Mouse (Mus musculus): ENCODE measurements around the gene Auts2.

Gene Auts2

DNA sequence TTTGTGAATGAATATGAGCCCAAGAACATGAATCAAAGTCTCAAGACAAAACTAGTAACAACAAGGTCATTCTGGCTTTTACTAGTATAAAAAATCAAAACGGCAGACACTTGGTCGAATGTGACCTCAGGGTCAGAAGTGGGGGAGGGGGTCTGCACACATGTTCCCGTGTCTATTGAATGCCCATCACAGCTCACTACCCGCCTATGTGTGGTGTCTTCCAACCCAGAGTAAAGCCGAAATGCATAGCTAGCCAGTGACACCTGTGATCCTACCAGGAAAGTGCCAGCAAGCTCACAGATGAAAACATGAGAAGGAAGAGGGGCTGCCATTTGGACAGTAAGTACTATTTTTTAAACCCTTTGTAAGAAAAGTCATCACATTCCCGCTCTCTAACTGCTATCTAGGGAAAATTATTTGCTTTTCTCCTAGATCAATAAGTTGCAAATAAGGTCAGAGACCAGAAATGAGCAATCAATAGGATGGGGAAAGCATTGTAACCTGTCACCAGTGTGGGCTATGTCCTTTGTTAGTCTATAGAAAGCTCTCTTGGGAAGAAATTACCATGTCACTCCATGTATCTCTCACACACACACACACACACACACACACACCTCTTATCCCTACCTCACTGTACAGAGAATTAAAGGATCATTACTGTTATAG lies 94.6 kb downstream of the Auts2 start:
- DNase-seq (ENCODE audit: low read depth, low spot score), result no peak

DNA sequence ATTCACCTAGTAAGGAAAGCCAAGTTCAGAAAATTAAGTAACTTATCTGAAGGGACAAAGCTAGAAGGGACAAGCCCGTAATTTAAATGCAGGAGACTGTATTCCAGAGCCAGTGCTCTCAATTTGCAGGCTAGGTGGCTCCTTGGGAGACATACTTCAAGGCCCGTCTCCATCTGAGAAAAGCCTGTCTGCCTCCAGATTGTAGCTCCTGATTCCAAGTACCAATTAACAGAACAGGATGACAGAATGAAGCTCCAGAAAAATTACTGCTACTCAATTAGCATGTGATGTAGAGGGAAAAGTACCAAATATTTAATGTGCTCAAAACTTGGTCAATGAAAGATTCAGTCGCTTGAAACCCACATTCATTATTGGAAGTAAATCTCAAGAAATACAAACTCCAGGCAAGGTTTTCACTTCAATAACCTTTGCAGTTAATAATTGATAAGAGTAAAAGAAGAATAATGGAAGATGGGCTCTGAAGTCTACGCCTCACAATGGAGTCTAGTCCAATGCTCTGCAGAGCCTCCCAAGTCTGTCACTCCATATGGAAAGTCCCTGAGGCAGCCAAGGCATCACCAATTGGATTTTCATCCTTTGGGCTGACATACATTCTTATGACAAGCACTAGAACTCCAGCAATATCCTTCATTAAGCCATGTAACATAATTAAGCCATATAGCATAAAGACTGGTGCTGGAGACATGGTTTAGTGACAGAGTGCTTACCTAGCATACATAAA lies 97.8 kb downstream of the Auts2 start:
- DNase-seq (ENCODE audit: low read depth, low spot score), result no peak

DNA sequence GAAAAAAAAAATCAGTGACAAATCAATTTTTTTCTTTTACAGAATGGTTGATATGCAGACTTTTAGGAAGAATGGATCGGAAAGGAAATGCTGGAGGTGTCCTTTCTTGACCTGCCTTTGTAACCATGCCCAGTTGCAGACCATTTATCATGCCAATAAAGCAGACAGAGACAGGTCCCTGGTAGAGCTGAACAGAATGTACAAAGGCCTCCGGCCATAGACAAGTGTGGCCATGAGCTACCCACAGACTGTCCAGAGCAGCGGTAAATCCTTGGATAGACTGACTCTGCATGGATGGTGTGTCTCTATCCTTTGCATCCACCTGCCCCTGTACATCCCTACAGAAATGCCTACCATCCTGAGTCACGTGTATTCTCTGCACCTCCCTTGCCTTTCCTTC lies 100.2 kb downstream of the Auts2 start:
- DNase-seq (ENCODE audit: low read depth, low spot score), result no peak

DNA sequence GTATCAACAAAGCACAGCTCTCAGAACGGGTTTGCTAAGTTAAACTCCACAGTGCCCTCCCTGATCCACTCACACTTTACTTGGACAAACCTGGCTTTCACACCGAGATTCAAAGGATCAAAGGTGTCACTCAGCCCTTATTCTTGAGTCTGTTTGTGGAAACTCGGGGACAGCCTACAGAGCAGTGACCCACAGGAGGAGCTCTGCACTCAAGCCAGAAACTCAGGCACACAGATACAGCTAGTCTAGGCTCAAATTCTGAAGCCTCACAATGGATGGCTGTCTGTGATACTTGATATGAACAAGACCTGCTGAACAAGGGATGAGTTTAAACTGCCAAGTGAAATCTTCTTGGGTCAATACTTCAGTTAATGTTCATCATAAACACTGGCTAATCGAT lies 104.7 kb downstream of the Auts2 start:
- no peak for DNase-seq (ENCODE audit: low read depth, low spot score)

DNA sequence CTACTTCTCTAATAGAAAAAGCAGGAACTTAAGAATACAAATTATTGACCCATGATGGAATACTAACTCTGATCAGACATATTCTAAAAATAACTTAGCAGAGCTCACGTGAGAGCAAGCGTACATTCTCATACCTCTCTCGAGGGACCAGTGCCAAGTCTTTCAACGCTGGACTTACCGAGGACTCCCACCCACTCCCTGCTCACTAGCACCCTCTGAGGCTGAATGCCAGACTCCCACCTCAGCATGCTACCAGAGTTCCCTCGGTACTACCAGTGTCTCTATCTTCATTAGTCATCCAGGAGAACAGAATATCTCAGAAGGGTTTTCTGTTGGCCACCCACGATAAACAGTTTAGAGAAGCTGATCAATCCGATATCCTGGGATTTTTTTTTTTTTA lies 105.2 kb downstream of the Auts2 start:
- no peak for DNase-seq (ENCODE audit: low read depth, low spot score)

DNA sequence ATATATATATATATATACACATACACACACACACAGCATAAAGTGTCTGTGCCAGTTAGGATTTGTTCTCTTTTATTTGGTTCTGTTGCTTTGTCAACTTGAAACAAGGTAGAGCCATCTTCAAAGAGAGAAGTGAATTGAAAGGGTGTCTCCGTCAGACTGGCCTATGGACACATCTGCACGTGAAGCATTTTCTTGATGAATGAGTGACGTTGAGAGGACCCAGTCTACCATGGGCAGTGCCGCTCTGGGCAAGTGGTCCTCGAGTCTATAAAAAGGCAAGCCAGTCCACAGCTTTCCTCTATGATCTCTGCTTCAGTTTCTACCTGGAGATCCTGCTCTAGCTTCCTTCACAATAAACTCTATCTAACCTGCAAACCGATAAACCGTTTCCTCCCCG lies 105.7 kb downstream of the Auts2 start:
- no peak for DNase-seq (ENCODE audit: low read depth, low spot score)

DNA sequence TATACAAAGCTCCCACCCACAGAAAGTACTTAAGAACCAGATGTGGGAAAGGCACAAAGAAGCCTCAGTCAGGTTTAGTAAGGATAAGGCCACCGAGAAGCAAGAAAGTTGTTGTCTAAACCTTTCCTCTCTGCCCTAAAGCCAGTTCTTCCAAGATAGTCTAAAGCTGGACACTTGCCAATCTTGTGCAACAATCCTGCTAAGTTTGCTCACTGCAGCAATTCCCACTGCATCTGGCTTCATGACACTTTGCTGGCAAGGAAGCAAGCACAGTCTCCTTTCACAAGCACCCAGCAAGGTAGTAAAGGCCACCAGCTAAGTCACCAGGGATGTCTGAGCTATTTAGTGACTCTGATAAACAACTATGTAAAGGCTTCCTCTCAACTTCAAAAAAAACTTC lies 106.2 kb downstream of the Auts2 start:
- DNase-seq (ENCODE audit: low read depth, low spot score), result no peak

DNA sequence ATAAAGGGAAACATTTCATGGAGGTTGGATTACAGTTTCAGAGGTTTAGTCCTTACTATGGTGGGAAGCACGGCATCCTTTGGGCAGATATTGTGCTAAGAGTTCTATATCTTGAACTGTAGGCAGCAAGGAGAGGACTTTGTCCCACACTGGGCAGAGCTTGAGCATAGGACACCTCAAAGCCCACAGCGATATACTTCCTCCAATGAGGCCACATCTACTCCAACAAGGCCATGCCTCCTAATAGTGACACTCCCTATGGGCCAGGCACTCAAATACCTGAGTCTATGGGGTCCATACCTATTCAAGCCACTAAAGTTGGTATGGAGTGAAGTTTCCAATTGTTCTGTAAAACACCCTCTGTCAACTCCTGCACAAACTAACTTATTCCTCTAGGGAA lies 106.7 kb downstream of the Auts2 start:
- DNase-seq (ENCODE audit: low read depth, low spot score), result no peak

DNA sequence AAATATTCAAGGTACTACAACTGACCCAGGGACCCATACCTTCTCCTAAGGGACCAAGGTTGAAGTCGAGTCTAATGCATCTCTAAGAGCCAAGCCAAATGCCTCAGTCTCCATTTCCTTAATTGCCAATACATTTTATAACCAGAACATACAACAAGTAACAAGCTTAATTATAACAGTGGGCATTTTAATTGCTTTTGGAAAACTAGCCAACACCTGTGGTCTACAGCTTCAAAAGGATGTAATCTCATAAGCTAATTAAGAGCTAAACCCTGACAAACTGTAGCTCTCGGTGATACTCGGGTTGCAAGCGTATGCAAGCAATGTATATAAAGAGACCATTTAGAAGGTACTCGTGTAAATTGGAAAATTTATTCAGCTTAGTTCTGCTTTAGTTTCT lies 107.7 kb downstream of the Auts2 start:
- no peak for DNase-seq (ENCODE audit: low read depth, low spot score)

DNA sequence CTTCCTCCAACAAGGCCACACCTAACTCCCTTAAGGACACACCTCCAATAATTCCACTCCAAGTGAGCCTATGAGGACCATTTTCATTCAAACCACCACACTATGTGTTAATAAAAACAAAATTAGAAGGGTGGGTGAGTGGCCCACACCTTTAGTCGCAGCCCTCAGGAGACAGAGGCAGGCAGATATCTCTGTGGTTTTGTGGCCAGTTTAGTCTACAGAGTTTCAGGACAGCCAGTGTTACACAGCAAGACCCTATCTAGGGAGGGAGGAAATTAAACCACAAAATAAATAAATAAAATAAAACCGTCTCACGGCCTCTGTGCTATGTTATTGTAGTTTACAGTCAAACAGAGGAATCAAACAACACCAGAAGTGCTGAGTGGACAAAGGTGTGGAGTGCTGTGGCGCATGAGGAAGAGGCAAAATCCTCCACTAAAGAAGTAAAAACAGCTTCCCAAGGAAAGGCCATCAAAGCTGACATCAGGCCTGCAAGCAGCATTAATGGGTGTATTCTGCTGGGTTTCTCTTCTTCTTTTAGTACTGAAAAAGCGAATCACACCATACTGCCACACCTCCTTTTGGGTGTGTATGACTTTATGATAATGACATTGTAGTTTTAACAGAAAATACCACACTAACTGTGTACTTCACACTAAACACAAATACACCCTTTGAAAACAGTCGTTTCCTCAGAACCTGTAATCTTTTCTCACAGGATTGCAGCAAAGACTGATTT lies 109.6 kb downstream of the Auts2 start:
- no peak for DNase-seq (ENCODE audit: low read depth, low spot score)

DNA sequence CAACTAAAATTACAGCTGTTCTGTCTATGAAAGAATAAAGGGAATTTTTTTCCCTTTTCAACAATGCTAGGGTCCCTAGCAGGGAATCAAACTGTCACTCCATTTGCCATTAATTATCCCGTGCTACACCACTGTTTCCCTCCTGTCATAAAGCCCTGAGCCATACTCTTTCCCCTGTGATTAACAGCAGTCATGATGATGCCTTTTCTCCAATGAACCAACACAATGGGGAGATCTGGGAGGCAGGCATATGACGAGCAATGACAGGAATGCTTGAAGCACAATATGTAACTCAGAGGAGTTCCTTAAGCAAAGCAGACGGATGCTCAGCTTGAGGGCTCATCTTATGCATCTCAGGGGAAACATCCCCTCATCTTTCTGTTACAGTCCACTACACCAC lies 113.8 kb downstream of the Auts2 start:
- DNase-seq (ENCODE audit: low read depth, low spot score), result no peak

DNA sequence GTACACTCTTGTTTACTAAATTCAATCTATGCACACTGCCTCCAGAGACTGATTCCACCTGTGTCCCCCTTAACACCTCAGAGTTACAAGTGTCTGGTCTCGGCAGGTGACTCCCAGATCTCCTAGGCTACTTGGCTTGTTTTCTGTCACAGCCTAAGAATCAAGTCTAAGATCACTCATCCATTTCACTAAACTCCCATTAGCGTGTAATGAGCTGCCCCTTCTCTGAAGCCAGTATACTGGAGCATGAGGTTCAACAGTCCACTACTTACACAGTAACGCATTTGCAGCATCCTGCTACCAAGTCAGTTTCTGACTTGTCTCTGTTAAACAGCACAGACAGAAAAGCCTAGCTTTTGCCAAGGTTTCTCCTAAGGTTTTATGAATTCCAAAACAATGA lies 116.8 kb downstream of the Auts2 start:
- DNase-seq (ENCODE audit: low read depth, low spot score), result no peak

DNA sequence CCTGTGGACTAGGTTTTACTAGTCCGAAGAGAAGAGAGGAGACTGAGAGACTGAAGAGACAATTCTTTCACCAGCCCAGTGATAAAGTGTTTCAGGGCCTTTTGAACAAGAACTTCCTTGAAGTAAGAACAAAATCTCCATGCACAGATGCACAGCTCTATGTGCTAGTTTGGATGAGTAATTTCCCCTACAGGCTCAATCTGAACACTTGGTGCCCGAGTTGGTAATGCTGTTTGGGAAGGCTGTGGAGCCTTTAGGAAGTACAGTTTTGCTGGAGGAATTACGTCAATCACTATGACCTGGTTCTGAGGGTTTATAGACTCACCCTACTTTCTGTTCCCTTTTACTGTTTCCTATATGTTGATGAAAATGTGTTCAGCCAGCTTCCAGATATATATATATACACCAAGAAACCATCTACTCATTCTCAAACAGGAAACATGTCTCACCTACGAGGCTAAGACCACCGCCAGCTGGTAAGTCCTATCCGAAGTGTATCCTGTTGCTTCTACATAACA lies 117.3 kb downstream of the Auts2 start:
- no peak for DNase-seq (ENCODE audit: low read depth, low spot score)

DNA sequence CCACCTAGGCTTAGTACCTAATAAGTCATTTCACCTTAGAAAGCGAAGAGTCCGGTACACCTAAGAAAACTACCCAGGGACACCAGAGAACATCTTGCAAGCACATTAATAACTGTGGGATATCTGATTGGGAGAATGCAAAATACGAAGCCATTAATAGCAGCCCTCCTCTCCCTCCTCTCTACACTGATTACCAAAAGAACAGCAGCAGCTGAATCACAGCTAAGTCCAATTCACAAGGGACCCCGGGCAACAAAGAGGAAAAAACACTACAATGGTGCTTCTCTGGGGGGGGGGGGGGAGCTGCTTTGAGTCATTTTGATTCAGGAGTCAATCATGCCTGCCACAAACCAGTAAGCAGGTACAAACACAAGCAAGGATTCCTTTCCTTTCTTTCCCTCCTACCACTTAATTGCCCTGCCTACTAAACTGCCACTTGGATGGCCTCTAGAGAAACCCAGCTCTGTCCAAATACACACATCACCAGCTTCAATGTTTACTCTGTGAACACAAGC lies 132.7 kb downstream of the Auts2 start:
- DNase-seq (ENCODE audit: low read depth, low spot score), result no peak

DNA sequence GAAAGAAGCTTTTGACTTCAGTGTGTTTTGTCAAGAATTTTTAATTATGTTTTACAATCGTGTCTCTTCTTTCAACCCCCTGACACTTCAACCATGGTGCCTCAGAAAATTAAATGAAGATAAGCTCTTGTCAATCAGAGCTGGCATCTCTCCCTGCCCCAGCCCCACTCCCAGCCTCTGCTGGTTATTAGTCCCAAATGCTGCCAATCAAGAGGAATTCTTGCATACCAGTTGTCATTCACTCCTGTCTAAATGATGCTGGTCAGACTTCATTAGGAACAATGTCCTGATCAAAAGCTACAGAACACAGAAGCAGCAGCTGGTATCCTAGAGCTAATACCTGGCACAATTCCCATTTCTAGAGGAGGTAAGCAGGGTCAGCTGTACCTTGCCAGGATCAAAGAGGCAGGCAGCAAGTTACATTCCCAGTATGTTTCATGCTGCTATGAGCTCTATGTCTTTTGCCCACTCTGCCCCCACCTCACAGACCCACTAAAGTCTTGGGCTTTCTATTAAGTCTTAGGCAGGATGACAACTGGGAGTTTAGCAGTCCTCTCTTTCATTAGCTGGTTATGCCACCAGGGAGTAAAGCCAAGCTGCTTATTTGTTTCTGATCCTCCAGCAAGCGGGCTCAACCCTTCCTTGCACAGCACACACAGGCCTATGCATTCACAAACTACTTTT lies 134.1 kb downstream of the Auts2 start:
- no peak for DNase-seq (ENCODE audit: low read depth, low spot score)

DNA sequence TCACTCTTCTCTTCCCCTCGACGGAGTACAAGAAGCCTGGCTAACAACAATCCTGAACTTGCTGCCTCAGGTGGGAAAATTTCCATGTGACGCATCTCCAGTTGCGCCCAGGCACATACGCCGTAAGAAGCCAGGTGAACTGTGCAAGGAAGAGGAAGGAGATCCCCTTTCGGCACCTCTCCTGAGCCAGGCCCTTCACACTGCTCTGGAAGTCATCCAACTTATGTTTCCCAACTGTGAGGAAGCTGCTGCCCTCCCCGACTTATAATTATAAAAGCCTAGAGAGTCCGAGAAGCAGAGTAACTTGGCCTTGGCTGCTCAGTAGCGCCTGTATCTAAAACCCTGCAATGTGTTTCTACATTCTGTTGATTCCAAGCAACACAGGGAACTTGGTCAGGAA lies 142.6 kb downstream of the Auts2 start:
- no peak for DNase-seq (ENCODE audit: low read depth, low spot score)

DNA sequence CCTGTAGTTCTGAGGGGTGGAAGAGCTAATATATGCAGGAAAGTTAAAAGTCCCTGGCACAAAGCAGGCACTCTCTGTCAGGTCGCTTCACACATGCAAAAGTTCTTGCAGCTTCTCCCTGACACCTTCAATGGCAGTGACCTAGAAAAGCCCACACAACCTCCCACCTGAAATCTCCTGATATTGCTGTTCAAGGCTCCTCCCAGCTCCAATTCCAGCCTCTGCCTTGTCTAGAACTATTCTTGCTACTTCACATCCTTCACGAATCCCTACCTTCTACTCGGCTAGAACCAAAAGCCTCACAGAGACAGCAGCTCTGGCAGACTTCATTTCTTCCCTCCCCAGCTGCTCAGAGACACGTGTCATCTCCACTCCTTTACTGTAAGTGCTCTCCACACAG lies 143.7 kb downstream of the Auts2 start:
- no peak for DNase-seq (ENCODE audit: low read depth, low spot score)

DNA sequence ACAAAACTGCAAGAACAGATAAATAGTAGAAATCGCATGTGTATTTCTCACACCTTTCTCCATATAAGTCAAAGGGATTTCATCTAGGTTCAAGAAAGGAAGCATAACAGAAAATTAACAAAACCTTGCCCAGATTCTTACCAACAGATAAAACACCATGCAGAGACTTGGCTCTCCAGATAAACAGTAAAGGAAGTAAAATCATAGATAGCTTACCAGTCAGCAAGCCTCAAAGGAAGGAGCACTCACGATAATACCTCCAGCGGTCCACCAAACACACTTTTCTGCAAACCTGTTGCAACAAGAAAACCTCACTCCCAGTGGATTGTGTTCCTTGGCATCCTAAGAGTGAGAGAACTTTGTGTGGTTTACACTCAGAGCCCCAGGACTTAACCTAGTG lies 147.2 kb downstream of the Auts2 start:
- no peak for DNase-seq (ENCODE audit: low read depth, low spot score)

DNA sequence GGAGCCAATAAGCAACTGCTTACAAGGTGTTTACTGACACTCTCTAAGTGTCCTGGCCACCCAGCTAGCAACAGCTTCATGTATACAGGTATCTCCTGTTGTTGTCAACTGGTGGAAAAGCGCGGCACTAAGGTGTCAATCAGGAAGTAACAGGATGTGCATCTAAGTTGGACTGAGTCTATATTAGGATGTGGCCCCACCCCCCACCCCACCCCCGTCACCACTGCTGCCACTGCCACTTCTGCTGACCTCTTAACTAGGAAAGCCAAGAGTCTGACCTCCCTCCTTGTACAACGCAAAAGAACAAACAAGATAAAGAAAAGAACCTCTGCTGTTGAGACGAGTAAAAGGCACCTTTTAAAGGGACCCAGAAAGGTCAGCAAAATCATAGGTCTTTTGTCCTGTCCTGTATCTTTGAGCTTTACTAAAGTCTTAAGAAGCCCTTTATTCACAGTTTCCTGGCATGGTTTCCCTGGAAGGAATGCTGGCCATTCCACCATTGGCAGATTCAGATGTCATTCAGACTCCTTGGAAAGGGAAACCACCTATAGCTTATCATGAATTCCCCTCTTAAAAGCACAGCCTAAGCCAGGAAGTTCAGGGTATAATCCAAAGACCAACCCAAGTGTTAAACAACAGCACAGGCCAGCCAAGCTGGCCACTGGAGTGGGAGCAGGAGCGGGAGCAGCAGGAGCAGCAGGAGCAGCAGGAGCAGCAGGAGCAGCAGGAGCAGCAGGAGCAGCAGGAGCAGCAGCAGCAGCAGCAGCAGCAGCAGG lies 148.2 kb downstream of the Auts2 start:
- DNase-seq (ENCODE audit: low read depth, low spot score), result no peak

DNA sequence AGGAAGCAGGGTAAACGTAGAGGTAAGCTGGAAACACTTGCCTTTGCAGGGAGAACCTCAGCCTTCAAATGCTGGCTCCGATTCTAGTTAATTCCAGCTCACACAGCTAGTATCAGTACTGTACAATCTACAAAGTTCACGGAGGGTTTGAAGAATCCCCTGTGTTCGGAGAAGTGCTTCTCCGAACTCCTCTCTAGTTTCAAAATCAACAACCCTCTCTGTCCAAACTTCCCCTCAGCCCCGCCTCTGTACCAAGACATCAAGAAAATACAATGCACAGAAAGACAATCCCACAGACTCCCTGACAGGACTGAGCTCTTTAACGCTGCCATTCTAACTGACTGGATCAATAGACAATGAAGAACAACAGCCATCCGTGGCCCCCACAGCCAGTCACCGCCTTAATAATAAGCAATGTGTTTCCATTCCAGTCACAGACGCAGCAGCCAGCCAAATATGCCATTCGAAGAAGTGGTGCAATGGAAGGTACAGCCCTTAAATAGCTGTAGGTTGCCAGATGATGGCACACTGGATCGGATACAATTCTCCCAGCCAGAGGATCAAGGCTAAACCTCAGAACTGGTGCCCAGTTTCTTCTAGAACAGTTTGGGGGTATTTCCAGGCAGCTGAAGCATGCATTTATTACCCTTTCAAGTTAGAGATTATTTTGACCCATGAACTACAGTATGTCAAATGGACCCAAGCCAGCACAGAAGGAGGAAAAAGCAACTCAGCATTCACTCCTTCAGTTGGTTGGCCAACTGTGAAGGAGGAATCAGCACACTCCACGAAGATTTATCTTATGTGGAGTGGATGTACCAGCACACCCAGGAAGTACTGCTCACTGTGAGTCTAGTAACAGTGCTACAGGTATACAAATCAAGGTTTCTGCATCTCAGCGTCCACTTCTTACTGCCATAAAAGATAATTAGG lies 151.0 kb downstream of the Auts2 start:
- DNase-seq (ENCODE audit: low read depth, low spot score), result no peak
